Mouse (Mus musculus) frontal cortex, adult 2 months (tissue): ENCODE data around the gene Sec14l1. TPM values are rescaled to one million over a fixed set of nuclear protein-coding genes. Genes with fewer than 3 reads are reported as not detected.

ENCODE experiments used
- DNase-seq, 2 experiments: peaks; one replicate each; pipeline ENCODE4 v3.0.0; 2022; ENCODE audit warnings: low spot score in 1 of 2; ENCODE audit errors: extremely low spot score in 1 of 2
- polyA plus RNA-seq: library from polyadenylated mRNA; depleted of rRNA; stranded (reverse); fragments of >200 nt; gene quantifications from 2 replicates; pipeline ENCODE4 v1.2.3, GENCODE M21; 2012

Sec14l1 gene
- polyA plus RNA-seq, 1 experiment, result 214 TPM

DNA sequence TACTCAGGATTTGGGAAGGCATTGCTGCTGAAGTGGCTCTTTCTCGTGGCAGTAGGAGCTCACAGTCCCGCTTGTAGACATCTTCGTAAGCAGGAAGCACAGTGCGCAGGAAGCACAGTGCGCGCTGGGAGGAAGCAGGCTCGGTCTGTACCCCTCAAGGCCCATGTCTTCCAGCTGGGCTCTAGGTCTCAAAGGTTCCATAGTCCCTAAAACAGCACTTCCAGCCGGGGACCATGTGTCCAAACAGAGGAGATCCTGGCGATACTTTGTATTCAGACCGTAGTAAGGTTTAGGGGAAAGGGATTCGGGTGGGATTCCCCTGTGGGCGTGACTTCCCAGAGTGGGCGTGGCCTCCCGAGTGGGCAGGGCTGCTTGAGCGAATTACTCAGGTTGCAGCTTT, 60.0 kb downstream of the Sec14l1 start:
- no peak for DNase-seq

DNA sequence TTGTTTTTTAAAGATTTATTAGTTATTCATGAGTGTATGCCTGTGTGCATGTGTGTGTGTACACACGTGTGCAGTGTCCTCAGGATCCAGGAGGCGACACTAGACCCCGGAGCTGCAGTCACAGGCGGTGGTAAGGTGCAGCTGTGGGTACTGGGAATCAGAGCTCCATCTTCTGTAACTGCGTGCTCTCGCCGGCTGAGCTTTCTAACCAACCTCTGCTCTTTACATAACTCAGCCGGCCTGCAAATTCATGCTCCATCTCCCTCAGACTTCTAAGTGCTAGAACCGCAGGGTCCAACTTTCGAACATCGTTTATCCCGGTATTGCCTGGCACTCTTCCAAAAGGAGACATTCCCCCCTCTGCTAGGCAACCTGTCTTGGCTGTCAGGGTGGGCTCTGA, 60.5 kb downstream of the Sec14l1 start:
- no peak for DNase-seq

DNA sequence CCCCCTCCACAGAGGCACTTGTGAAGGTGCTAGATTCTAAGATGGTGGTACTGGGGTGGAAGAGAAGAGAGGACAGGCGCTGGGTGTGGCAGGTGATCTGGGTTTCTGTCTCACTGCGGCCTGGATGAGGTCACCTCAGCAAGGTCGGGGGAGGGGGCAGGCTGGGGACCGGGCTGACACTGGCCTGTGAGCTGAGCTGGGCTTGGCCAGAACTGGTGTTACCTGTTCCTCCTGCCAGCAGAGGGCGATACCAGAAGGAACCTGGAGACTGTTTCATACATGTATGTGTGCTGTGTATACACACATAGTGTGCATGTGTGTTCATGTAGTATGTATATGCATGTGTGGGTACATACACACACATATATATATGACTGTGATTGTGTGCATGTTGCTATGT, 61.3 kb downstream of the Sec14l1 start:
- DNase-seq, result no peak

DNA sequence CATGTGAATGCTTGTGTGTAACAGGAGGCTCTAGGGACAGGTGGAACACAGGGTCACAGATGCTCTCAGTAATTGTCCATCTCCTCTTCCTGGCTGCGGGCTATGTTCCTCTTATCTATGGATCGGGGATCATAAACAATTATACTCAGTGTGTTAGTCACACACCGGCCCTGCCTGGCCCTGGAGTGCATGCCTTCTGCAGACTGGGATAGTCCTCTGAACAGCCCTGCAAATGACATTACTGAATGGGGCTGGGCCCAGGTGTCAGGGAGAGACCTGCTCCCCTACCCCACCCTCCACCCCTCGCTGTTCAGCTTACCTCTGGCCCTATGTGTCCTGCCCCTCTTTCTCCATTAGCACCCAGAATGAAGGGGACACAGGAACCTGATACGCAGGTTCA, 61.9 kb downstream of the Sec14l1 start:
- DNase-seq, result no peak

DNA sequence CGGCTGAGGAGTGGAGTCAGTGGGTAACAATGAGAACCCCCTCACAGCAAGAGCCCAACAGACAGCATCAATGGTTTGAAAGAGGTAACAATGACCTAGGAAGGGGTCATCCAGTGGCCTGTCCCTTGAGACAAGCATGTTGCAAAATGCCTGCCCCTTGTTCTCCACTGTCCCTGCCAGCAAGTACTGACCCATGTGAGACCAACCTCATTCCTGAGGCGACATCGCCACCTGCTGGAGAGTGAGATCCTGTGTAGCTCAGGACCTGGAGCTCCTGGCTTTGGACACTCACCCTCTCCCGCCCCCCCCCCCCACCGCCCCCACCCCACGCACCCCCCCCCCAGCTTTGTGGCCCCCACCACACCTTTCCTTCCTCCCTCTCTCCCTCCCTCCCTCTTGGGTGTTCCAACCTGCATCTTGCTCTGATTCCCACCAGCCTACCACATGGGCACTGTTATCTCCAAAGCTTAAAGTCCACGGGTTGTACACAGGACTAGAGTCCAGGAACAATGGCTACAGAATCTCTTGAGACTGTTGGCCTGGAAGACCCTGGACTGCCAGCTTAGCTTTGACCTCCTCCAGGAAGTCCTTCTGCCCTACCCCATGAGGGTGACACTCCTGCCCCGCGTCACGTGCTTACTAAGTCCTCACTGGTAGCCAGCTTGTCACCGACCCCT, 62.5 kb downstream of the Sec14l1 start:
- peak; percentile 75 to 96 for DNase-seq

DNA sequence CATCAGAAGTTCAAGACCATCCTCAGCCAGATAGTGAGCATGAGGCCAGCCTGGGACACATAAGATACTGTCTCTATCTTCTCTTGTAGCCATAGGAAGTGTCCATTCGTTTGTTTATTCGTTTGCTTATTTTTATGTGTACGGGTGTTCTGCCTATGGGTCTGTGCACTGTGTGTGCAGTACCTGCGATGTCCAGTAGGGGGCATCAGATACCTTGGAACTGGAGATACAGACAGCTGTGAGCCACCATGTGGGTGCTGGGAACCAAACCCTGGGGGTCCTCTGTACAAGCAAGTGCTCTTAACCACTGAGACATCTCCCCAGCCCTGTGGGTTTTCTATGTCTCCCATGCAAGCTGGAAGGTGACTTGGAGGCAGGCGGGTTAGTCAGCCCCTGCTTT, 64.9 kb downstream of the Sec14l1 start:
- no peak for DNase-seq

DNA sequence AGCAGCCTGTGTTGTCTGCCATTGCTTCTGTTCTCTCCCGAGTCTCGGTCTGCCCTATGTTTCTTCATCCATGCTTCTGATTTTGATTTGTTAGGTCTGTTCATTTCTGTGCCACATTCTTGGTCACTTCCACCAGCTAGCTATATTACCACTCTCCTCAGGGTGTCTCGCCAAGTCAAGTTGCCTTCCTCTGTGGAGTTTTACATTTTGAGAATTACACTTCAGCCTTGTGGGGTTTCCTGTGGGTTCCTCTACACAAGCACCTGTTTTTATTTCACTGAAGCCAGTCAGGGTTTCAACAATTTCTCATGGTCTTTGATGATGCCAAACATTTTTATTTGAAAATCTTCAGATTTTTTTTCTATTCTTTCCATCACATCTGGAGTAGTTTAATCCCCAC, 67.8 kb downstream of the Sec14l1 start:
- no peak for DNase-seq

DNA sequence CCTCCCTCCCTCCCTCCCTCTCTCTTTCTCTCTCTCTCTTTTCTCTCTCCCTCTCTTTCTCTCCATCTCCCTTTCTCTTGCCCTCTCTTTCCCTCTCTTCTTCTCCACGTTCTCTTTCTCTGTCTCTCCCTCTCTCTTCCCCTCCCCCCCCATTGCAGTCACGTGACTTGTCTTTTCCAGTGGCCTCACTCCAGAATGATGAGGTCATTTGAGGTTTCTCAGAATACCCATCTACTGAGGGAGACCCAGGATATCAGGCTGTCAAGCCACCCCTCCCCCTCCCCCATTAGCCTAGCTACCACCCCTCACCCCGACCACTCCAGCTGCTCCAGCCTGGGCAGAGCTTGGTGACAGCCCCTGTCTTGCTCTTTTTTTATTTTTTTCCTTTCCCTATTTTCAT, 68.3 kb downstream of the Sec14l1 start:
- no peak for DNase-seq

DNA sequence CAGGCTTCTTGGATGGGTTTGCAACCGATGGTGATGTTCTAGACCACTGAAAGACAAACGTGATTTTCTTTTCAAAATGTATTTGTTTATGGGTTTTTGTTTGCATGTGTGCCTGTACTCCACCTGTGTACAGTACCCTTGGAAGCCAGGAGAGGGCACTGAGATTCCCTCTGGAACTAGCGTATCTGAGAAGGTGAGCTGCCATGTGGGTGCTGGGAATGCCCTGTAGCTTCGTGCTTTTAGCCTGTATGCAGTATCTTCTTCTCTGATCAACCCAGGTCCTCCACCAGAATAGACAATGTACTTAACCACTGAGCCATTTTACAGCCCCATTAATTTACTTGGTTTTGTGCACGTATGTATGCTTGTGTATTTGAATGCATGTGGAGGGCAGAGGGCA, 68.9 kb downstream of the Sec14l1 start:
- DNase-seq, result no peak

DNA sequence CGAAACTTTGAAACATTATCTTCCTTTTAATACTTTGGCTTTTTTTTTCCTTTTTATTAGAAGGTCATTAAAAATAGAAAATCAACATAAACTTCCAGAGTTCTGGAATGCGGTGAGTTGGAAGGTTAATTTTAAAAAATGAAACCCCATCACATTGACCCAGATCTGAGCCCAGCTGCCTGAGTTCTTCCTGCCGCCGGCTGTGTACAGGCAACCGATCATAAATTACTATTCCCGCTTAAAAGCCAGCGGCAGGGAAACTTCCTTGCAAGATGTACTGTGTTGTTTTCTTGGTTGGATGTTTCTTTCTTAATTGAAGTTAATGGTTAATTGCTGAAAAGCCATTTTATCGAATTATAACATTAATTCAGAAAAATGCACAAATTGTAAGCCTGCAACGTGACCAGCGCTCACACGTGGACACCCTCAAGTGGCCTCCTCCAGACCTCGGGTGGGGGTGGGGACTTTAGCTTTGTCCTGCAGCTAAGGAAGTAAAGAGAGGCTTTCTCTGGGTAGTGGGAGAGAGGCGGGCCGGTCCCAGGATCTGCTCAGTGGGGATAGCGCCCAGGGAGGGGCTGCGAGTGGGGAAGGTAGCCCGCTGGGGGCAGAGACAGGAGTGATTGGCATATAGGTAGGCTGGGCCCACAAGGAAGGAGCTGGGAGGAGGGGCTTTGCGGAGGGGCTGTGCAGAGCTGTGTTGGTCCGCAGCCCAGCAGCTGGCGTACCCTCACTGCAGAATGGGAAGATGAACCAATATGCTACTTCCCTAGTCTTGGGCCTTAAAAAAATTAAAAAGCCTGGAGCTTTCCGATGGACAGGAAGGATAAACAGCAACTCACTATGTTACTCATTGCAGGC, 70.3 kb downstream of the Sec14l1 start:
- no peak for DNase-seq

DNA sequence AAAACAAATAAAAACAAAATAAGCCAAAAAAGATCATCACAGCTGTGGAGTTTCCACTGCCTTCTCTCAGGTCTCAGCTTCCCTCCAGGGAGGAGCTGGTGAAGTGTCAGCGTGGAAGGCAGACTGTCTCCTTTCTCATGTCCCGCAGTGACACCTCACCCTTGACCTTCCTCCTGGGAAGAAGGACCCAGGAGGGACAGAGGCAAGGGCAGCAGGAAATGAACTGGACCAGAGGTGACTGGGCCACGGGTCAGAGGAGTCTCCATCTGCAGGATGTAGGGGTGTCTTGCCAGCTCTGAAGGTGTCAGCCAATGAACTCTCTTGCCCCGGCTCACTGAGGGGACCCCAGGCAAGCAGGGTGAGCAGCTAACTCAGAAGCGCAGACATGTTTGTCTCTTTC, 76.6 kb downstream of the Sec14l1 start:
- DNase-seq, result no peak

DNA sequence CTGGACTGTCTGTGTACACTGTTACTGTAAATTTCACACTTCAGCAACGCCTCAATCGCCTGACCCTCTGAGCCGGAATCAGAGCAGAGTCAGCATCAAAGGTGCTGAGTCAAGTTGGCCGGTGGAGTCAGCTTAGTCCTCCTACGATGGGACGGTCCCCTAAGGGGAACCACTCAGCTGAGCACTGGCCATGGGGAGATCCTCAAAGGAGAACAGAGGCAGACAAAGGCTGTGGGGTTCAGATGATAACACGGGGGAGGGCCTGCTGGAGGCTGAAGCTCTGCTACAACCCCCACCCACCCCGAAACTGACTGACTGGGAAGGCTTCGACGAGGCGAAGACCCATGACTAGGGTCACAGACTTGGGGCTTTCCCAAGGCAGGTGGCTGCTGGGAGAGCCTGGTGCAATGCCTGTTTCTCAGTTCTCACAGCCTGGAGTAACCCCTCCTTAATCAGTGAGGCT, 79.5 kb downstream of the Sec14l1 start:
- DNase-seq, result no peak

DNA sequence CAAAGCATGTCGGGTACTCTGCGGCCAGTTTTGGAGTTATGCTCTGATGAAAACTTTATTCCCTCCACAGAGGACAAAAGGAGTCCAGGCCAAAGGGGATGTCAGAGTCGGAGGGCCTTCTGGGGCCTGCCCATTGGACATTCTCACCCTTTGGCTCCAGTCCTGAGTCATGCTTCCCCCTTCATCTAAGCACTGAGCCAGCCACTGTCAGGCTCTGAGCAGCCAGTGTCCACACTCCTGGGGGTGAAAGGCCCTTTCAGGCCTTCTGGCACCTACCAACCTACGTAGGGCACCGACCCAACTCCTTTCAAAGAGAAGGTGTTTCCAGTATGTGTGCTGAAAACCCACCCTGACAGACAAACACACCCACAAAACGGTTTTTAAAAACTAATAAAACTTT, 80.6 kb downstream of the Sec14l1 start:
- DNase-seq, result no peak

DNA sequence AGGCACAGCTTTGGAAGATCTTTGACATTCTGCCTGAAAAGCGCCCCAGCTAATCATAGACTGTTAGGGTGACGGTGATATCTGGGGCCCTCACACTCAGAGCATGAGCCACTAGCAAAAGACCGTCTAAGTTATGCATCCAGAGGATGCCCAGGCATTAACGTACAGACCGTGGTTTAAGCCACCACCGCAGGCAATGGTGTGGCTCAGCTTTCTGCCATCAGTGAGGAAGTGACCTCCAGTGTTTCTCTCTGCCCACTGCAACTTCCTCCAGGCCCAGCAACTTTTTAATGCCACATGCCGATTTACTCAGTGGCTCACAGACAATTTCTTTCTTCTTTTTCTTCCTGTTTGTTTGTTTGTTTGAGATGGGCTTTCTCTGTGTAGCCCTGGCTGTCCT, 81.7 kb downstream of the Sec14l1 start:
- DNase-seq, result no peak

DNA sequence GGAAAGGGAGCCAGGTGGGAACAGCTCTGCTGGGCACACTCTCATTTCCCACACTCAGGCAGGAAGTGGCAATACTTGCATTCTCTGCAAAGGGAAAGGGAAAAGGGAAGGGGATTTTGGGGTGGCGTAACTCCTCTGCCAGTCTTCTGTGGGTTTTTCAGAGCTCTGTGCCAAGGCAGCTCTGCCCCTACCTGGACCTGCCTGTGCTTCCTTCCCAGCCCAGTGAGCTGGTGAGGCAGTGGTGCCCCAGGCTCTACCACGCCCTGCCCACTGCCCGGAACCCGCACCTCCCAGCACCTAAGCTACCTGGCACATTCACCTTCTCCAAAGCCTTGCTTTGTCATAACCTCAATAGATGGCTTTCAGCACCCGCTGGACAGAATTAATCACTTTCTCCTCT, 83.2 kb downstream of the Sec14l1 start:
- no peak for DNase-seq

DNA sequence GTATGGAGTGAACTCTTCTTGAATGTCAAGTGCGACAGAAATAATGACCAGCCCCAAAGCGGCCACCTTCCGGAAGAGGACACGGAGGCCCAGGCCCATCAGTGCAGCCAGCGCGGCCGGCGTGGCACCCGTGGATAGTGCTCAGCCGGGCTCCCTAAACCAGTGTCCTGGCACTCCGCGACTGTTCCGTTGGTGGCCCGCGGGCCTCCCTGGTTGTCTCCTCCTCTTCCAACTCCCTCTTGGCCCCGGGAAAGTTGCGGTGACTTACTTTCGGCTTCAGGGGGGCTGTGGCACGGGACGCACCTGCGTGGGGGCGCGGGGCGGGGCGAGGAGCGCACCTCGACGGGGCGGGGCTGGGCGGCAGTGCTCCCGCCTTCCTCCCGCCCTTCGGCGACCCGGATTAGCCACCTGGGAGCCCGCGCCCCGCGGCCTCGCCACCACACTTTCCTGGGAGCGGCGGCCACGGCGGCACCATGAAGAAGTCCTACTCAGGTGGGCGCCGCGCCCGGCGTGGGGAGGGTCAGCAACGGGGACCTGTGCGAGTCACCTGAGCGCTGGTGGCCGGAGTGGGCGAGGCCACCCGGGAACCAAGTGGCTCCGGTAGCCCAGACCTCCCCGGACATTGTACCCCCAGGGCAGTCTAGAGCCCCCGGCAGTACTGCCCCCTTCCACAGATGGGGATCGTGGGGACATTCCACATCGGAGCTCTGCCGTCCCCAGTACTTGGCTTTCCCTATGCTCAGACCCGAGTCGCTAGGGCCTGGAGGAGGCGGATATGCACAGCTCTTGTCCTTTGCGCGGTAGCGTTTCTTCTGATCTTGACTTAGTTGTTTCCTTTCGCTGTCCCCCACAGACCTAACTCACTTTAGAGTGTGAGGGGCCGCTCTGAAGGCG, 84.6 kb downstream of the Sec14l1 start, which contains the start of gene Sept9:
TSS of gene Sept9 (plus strand) at position 380 of the 894 bp plus-strand sequence.
- DNase-seq, result no peak

DNA sequence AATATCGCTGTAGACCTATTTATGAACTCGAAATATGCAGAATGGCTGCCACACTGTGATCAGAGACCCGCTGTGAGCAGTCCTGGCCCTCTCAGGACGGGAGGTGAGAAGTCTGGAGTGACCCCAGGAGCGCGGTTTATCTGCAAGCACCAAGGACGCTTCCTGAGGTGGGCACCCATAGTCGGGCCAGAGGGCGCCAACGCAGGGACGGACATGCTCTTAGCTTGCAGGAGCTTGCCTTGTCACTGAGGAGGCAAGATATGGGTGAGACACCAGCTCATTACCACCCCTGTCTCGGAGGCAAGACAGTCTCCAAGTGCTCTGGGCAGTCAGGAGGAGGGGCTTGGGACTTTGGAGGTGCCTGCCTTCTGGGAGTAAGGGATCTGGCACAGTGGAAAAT, 86.9 kb downstream of the Sec14l1 start:
- no peak for DNase-seq

DNA sequence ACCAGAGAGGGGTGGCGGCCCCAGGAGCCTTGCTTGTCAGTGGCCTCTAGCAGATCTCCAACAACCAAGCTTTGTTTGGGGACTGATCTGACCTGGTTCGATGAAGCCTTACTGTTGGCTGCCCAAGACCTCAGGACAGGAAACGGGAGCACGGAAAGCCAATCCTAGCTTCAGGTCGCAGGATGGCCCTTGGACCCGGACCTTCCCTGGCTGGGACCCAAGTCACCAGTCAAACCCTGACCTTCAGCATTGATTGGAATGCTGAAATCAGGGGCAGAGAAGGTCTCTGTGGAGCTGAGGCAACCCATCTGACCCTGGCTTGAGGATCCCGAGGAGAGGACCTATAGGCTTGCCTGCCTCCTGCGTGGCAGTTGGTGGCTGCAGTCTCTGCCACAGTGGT, 89.6 kb downstream of the Sec14l1 start:
- DNase-seq, result no peak

DNA sequence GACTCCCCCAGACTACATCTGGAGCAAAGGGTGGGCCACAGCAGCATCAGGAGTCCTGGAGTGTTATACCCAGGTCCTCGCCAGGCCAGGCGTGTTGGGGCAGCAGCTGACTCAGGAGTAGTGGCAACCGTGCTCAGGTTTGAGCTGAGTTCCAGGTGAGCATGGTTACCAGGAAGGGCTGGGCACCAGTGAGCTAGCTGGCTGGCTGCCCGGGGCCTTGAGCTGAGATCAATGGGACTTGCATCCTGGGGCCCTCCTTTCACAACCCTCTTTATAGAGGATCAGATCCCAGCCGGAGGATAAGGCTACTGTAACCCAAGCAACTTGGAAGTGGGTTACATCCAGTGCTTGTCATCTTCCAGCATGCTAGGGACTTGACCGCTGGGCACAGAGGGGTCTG, 90.1 kb downstream of the Sec14l1 start:
- no peak for DNase-seq

DNA sequence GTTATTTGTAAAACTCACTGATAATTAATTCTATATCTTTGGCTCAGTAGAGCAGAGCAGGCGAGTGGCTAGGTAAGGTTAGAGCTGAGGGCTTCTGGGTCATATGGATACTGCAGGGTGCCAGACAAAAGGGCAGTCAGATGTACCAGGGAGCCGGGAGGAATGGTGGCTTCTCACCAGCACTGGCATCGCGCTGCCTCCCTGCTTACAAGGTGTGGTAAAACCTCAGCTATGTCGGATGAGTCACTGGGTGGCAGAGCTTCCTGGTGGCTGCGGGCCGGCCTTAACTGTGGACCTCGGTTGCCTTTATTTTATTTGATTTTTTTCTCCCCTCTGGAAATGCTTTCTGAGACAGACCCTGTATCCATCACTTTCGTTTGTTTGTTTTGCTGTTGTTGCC, 90.5 kb downstream of the Sec14l1 start:
- no peak for DNase-seq

DNA sequence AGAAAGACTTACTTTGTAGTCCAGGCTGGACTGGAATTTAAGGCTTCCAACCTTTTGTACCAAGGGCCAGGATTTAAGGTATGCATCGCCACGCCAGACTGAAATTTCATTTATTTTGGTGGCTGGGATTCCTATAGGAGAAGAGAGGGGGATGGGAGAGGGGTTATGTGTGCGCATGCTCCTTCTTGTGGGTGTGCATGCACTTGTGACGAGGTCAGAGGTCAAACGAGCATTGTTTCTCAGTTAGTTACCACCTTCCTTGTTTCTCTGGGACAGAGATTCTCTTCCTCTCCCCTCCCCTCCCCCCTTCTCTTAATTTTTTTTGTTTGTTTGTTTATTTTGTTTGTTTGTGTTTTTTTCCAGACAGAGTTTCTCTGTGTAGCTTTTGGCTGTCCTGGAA, 92.5 kb downstream of the Sec14l1 start:
- DNase-seq, result no peak
